Mouse (Mus musculus): Measurements from ENCODE around the gene Adarb1.

- TF ChIP-seq EP300 (IDR thresholded peaks at IDR 0.05; ENCODE audit: low read depth) (no peak), CTCF (IDR thresholded peaks at IDR 0.05; ENCODE audit: low read depth) (no peak)
These were observed 23.0 kb upstream of the Adarb1 start for GRCm38 (mm10) chr10:77440841-77441755.

Measured in liver, embryonic 14.5 days (tissue).